Mouse (Mus musculus) induced T-regulatory cell, adult 2 months (primary cell): ENCODE measurements around the gene Tnfaip6.
"Not testable (repeated sequence)": the region's sequence is repeated elsewhere in the genome, so short reads cannot be mapped to it uniquely, and the experiment has no call there.

Source experiments
- DNase-seq: peaks from one replicate; pipeline ENCODE4 v3.0.0-alpha.2; 2012; ENCODE audit warnings: low read depth

The Tnfaip6 gene

GRCm38 (mm10) chr2:52037882-52038281 lies at the start of gene Tnfaip6:
Tnfaip6 (plus strand) TSS chr2:52038009.
- DNase-seq = peak; percentile 5

DNA sequence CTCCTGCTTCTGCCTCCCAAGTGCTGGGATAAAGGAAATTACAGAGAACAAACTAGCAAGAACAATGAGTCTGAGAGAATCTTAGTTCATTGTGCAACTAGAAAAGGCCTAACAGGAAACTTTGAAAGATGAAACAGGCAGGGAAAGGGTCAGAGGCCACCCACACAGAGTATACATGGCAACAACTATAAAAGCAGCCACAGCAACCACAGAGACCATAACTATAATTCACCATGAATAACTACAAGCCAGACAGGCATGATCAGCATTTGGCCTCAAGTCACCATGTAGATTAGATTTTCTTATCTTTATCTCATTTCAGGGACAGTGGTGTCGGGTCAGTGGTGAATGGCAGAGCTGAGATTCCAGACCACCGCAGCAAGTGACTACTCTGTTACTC lies 48.2 kb upstream of the Tnfaip6 start:
- DNase-seq = no peak

DNA sequence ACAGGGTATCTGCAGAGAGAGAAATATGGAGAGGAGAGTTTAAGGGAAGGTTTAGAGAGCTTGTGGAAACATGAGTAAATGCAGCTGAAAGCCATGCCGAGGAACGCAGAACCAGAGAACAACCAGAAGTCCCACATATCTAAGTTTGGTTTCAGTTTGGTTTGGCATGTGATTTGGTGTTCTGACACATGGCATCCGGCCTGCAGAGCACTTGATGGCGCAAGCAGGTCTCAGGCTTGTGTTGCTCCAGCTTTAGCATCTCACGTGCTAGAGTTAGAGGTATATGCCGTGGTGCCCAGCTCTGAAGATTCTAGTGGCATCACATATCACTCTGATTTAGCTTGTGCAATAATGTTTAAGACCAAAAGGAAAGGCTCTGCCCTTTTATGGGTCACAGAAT lies 46.4 kb upstream of the Tnfaip6 start:
- no peak for DNase-seq

DNA sequence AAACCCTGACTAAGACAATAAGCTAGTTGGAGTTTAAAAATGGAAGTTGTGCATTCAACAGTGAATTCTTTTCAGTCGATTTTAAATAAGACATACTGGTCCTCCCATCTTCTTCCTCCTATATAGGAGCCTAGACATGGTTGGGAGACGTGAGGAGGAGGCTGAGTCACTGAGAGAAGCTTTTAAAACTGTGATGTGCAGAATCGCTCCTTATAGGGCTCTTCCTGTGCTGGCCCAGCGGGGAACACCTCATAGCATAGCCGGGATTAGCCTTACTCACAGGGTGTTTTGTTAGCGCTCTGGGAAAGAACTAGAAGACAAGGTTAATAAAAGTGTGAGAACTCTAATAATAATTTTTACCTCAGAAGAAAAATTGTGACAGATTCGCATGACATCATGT lies 37.8 kb upstream of the Tnfaip6 start:
- DNase-seq = no peak

DNA sequence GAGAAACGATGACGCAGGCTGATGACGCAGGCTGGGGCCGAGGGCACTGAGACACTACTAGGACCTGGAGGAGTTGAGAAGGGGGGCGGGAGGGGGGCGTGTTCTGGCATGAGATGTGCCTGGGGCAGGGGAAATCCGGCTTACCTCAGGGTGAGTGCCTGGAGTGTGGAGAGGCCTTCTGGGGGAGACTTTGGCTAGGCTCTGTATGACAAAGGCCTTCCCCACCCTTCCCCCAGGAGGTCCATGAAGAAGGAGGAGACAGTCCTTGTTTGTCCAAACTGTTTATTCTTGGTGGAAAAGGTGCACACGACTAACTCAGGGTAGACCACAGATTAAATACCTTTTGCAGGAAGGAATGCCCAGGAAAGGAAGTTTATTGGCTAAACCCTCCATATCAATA lies 36.3 kb upstream of the Tnfaip6 start:
- no peak for DNase-seq

- not testable (repeated sequence) for DNase-seq
Observed at GRCm38 (mm10) chr2:52002299-52002698, 35.5 kb upstream of the Tnfaip6 start.

GRCm38 (mm10) chr2:52006380-52006779 lies 31.4 kb upstream of the Tnfaip6 start:
- no peak for DNase-seq

DNA sequence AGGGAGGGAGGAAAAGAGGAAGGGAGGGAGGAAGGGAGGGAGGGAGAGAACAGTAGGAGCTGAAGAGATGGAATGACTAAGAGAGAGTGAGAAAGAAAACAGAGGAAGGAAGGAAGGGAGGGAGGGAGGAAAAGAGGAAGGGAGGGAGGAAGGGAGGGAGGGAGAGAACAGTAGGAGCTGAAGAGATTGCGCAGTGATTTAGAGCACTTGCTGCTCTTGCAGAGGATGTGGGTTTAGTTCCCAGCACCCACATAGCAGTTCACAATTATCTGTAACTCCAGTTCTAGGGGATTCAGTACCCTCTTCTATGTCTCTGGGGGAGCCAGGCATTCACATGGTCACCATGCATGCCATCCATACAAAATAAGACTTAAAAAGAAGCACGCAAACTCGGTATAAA lies 26.0 kb upstream of the Tnfaip6 start:
- not testable (repeated sequence) for DNase-seq

DNA sequence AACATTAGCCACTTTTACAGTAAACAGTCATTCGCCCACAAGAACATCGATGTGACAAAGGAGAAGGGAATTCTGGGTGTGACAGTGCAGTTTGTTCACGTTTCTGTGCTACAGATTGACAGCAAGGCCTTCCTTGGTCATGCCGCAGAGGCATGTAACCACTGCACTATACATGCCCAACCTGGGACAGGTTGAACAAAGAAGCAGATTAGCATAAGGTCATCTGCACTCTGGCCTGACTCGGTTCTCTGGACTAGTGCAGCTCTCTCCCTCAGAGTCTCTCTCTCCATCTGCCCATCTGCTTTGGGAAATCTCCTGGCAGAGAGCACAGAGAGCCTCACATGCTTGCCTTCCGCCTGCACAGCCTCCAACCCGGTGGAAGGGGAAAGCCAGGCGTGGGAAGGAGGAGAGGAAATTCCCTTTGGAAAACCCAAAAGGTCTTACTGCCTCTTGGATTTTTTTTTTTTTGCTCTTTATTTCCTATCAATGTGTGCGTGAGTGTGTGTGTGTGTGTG lies 24.4 kb upstream of the Tnfaip6 start:
- no peak for DNase-seq

DNA sequence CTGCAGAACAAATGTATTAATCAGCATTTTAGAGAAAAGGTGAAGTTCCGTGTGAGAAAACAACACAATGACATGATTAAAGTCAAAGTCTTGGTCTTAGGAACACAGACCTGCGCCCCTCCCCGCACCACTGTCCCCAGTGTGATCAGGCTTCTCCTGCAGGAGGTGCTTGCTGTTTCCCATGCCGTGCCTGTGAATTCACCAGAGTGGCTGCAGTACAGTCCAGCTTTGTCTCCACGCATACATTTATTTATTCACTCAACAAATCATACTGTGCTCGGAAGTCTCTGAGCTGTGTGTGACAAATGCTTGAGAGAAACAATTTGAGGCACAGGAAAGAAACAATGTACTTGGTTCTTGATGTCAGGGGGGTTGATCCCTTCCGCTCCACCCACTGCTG lies 21.4 kb upstream of the Tnfaip6 start:
- no peak for DNase-seq

DNA sequence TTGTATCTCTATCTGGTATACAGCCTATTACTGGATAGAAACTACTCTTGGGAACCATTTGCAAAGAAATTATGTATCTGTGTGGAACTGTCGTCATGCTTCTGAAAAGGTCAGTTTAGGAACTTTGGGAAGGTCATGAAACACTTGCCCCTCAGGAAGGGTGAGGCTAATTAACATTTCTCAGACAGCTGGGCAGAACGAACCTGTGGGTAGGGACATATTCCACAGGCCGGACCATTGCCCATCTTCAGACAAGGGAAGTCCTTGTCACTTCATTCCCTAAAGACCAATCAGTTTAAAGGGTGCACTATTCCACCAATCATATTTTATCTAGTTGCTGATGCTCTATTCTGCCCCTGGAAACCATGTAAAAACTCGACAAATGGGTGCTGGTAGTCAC lies 10.7 kb upstream of the Tnfaip6 start:
- DNase-seq = no peak

DNA sequence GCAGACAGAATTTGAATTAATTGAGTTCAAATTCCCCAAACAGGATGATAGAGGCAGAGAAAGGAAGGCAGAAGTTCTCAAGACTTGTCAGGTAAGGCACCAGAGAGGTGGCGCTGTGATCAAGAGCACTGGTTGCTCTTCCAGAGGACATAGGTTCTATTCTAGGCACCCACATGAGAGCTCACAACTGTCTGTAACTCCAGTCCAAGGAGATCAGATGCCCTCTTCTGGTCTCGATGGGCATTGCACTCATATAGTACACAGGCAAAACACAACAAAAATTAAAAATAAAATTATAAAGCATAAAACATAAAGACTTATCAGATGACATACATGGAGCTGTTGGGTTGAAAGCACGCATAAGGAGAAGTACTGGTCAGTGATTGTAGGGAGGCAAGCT lies 8.4 kb upstream of the Tnfaip6 start:
- DNase-seq = peak; percentile 21

- no peak for DNase-seq
Observed at GRCm38 (mm10) chr2:52031491-52031890, 6.3 kb upstream of the Tnfaip6 start.

- no peak for DNase-seq
Observed at GRCm38 (mm10) chr2:52034601-52035000, 3.2 kb upstream of the Tnfaip6 start.

DNA sequence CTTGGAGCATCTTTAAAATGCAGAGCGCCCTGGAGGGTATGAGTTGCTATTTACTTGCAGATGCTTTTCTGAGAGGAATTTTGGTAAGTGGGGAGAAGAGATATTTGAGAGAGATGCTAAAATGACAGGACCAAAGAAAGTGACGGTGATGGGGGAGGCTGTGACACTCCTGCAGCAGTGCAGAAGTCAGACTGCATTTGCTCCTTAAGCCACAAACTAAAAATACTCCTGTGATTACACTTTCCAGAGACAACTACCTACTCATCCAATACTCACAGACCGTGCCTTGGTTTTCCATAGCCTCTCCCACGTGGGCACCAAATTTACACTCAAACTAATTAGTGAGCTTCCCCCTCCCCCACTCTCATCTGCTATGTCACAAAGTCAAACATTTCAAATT lies 2.7 kb upstream of the Tnfaip6 start:
- DNase-seq = no peak

GRCm38 (mm10) chr2:52036929-52037595 lies 747 bp upstream of the Tnfaip6 start:
- no peak for DNase-seq

- DNase-seq = no peak
Observed at GRCm38 (mm10) chr2:52038558-52038957, 749 bp downstream of the Tnfaip6 start.

DNA sequence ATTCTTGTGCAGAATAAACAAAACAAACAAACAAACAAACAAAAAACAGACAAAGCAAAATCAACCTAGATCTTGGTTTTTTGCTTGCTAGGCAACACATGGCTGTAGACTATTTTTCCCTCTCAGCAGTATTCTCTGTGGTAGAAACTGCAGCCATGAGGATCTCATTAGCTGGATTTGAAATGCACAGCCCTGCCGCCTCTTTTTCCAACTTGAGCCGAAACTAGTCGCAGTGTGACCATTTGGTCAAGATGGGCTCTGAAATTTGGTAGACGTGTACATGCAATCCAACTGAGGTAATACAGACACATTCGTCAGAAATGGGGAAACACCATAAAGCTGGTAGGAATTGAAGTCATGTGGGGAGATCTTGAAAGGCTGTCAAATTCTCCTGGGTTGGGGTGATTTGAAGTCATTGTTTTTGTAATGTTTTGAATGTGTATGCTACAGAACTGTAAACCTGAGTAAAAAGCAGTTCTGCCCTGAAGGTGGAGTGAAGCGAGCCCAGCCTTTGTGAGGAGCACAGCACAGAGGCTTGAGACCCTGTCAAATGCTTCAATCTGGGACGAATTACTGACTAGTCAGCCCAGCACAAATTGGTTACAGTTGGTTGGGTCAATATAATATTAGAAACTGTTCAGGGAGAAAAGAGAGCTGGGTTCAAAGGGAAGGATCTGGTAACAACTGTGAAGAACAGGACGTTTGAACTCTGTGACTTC lies 1.4 kb downstream of the Tnfaip6 start:
- no peak for DNase-seq

- no peak for DNase-seq
Observed at GRCm38 (mm10) chr2:52042132-52042531, 4.3 kb downstream of the Tnfaip6 start.

GRCm38 (mm10) chr2:52042714-52043113 lies 4.9 kb downstream of the Tnfaip6 start:
- DNase-seq = no peak

GRCm38 (mm10) chr2:52043485-52043884 lies 5.7 kb downstream of the Tnfaip6 start:
- DNase-seq = no peak

- no peak for DNase-seq
Observed at GRCm38 (mm10) chr2:52046032-52046431, 8.2 kb downstream of the Tnfaip6 start.

- no peak for DNase-seq
Observed at GRCm38 (mm10) chr2:52050823-52051222, 13.0 kb downstream of the Tnfaip6 start.

DNA sequence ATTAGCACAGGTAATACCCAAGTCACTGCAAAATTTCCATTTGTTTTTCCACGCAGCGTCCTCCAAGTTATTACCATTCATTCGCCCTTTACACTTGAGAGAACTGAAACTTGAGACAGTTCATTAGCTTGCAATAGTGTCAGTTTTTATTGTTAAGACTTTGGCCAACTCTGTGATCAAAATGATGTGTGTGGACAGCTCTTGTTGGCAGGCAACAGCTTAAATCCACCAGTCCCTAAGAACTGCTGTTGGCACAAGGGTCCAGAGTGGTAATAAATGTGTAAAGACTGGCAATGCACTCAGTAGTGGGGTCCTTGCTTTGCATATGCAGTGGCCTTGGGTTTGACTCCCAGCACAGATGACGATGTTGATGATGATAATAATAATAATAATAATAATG lies 14.5 kb downstream of the Tnfaip6 start:
- DNase-seq = no peak
